Mouse (Mus musculus): Measurements from ENCODE around the gene Tmem178b. TPM values are rescaled to one million over a fixed set of nuclear protein-coding genes. Genes with fewer than 3 reads are reported as not detected.

Gene Tmem178b
- total RNA-seq, 4 experiments from 2014 or later, result 0.34 to 1.1 (median 0.47) TPM

DNA sequence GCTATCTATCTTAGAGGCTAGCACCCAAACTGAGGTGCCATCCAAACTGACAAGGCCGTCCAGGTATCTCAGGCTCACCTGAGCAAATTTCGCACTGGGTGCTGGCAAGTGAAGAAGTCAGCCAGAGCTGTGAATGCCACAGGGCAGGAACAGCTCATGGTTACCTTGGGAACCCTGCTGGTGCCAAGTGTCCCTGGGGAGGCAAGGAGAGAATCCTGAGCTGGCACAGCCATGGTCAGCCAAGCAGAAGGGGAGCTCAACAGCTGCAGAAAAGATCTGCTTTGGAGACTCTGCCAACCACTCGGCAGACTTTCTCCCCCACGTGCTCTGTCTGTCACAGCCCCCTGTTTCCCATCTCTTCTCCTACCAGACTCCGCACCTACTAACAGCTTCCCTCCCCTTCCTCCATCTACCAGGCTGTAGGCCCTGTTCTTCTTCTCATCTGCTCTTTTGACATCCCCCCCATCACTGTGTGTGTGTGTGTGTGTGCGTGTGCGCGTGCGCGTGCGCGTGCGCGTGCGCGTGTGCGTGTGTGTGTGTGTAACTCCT, 374.4 kb downstream of the Tmem178b start:
- no peak for DNase-seq (ENCODE audit: low spot score in 2 of 2)

DNA sequence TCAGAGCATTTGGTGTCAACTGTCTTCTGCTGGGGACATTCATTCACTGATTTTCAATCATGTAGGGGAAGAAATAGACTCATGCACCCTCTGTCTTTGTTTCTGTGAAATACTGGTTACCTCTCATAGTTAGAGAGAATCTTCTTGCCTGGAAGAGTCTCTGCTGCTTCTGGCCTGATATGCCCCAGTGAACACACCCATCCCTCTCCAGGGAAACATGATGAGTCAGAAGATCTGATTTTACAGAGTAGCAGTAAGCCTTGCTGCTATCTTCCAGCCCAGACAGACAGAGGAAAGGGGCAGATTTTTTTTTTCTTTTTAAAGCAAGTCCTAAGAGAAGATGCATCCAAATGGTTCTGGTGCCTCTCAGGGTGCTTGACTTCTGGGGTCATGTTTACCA, 376.9 kb downstream of the Tmem178b start:
- DNase-seq (ENCODE audit: low spot score in 2 of 2), result no peak

DNA sequence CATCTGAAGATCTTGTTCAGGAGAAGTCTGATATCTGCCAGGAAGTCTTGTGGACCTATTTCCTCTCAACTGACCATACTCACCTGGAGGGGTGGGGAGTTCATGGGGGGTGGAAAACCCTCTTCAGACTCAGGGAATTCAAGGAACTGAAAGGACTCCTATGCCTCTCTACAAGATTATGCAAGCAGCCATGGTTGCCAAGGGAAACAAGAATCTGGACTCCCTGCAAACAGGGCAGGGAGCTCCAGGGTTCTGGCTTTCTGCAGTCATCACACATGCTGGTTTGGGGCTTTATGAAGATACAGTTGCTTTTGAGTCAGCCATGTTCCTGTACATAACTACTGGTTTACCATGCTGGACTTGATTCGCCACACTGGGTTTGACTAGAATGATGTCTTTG, 390.6 kb downstream of the Tmem178b start:
- DNase-seq (ENCODE audit: low spot score in 2 of 2), result no peak

DNA sequence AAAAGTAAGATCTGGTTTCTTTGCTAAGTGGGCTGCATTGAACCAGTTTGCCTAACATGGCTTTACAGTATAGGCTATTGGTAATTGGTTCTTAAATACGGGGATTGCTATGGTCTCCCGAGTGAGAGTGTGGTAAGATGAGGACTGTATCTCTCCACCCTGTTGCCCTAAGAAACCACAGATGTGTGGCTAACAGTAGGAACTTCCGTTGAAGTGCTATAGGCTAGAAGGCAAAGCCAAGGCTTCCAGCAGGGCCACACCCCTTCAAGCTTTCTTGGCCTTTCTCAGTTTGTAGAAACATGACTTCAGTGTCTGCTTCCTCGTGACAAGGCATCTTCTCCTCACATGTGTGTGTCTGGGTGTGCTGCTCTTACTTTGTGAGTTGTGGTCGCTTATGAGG, 427.6 kb downstream of the Tmem178b start:
- no peak for DNase-seq (ENCODE audit: low spot score in 2 of 2)

DNA sequence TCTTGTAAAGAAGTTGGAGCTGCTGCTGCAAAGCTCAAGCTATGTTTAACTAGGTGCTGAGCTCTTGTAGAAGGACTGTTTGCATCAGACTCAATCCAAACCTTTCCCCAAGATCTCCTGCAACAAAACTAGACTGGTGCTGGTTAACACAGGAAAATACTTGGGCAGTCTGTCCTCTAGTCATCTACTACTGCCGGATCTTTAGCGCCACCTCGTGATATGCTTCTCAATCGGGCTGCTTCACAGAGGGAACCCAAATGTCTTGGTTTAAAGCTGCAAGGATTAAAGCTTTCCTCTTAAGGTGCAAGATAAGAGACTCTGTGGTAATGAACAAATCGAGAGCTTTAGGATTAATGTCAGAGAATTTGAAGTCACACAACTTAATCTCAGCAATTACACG, 430.3 kb downstream of the Tmem178b start:
- no peak for DNase-seq (ENCODE audit: low spot score in 2 of 2)

Other genes with a start within 250 kb of the Tmem178b start
- gene Braf, start 147.8 kb upstream of the Tmem178b start, total RNA-seq (2022), result 1 to 10 TPM; 4.7 to 6.8 (median 6.4) TPM
- gene Mrps33, start 62.3 kb upstream of the Tmem178b start, total RNA-seq (2022), result 10 to 100 TPM; 53.7 to 60.8 (median 56.4) TPM

Data from gastrocnemius, adult 8-10 months (tissue).